8 mouse cellular contexts compared by ENCODE assay signal in genomic region chr10:86705922-86706752, GRCm38 (mm10). TPM values are rescaled to one million over a fixed set of nuclear protein-coding genes. Genes with fewer than 3 reads are reported as not detected.
DNase-seq lines count a peak whose midpoint lies in the region; ATAC-seq lines count a peak whose summit lies in the region.

No protein-coding gene starts in this region.

- 4% methylated on average over 33 of the region's 33 CpGs for WGBS in embryonic facial prominence, embryonic 15.5 days
- whole genome bisulfite sequencing in heart, embryonic 13.5 days = 4% methylated on average over 33 of the region's 33 CpGs

- H3K9me3 ChIP-seq in embryonic facial prominence, embryonic 15.5 days (replicated peaks) = no peaks in the 10 kb centered on the region
- no peaks in the 10 kb centered on the region for H3K9me3 ChIP-seq in heart, embryonic 13.5 days

- peak overlapping the region; percentile 96 for H3K27ac ChIP-seq in embryonic facial prominence, embryonic 15.5 days (replicated peaks)
- H3K27ac ChIP-seq in heart, embryonic 13.5 days (replicated peaks) = peak overlapping the region; percentile 96

- peak; percentile 88 to 98 for DNase-seq in adrenal gland, adult (ENCODE audit: inconsistent age in 2 of 2, low spot score in 1 of 2)
- no peak for DNase-seq in adrenal gland, adult 8-10 months
- peak; percentile 97 for DNase-seq in R1 (ENCODE audit: low read depth, low spot score)
- peak; percentile 82 to 93 for DNase-seq in kidney, postnatal 36 days
- peak; percentile 65 for DNase-seq in right cerebral cortex, postnatal 4 days

- H3K9ac ChIP-seq in embryonic facial prominence, embryonic 15.5 days = peak overlapping the region; percentile 60
- peak overlapping the region; percentile 85 for H3K9ac ChIP-seq in heart, embryonic 13.5 days

- no peaks in the 10 kb centered on the region for H3K27me3 ChIP-seq in embryonic facial prominence, embryonic 15.5 days
- H3K27me3 ChIP-seq in heart, embryonic 13.5 days (replicated peaks) = no peaks in the 10 kb centered on the region

- ATAC-seq in embryonic facial prominence, embryonic 15.5 days (ENCODE audit: insufficient number of reproducible peaks, low FRiP score, low TSS enrichment, low read depth) = peak; percentile 88
- peak; percentile 68 for ATAC-seq in heart, embryonic 13.5 days (ENCODE audit: extremely low read depth, insufficient number of reproducible peaks, low FRiP score, low TSS enrichment)
- ATAC-seq in megakaryocyte progenitor cell, adult 5-6 weeks (replicated peaks; ENCODE audit: poor library complexity) = peak; percentile 57

- H3K4me3 ChIP-seq in embryonic facial prominence, embryonic 15.5 days (replicated peaks) = peak overlapping the region; percentile 94
- H3K4me3 ChIP-seq in heart, embryonic 13.5 days = peak overlapping the region; percentile 88

- peaks cover 33% of the 10 kb centered on the region for H3K4me1 ChIP-seq in embryonic facial prominence, embryonic 15.5 days
- peaks cover 44% of the 10 kb centered on the region for H3K4me1 ChIP-seq in heart, embryonic 13.5 days

- H3K4me2 ChIP-seq in embryonic facial prominence, embryonic 15.5 days (replicated peaks) = peak overlapping the region; percentile 73
- peak overlapping the region; percentile 79 for H3K4me2 ChIP-seq in heart, embryonic 13.5 days

- peaks cover 17% of the 10 kb centered on the region for H3K36me3 ChIP-seq in embryonic facial prominence, embryonic 15.5 days
- peaks cover 28% of the 10 kb centered on the region for H3K36me3 ChIP-seq in heart, embryonic 13.5 days

RNA-seq across cellular contexts. Expression of gene Ttc41, which starts 0.5 kb away (rescaled TPM):
- total RNA-seq in adrenal gland, adult 8-10 months (2022) = 1 to 10 TPM; 3.0 to 6.7 (median 3.9) TPM
- polyA plus RNA-seq in embryonic facial prominence, embryonic 15.5 days (2015; fragmentation: Nextera tagmentation; extraction: Ambion mirVana) = 1.00 and 1.3 TPM in 2 replicates
- 1.8 and 2.1 TPM in 2 replicates for polyA plus RNA-seq in heart, embryonic 13.5 days (2015; fragmentation: Nextera tagmentation; extraction: Ambion mirVana)
- total RNA-seq in megakaryocyte progenitor cell, adult 5-6 weeks (2015) = 1.7 and 2.4 TPM in 2 replicates
- 1.5 and 1.6 TPM in 2 replicates for total RNA-seq in megakaryocyte progenitor cell, adult 5-6 weeks (2017)

RNA-seq across cellular contexts. Expression of gene Hsp90b1, which starts 0.8 kb away (rescaled TPM):
- 100 to 1,000 TPM; 585 to 731 (median 653) TPM for total RNA-seq in adrenal gland, adult 8-10 months (2022)
- 609 and 610 TPM in 2 replicates for polyA plus RNA-seq in embryonic facial prominence, embryonic 15.5 days (2015; fragmentation: Nextera tagmentation; extraction: Ambion mirVana)
- polyA plus RNA-seq in heart, embryonic 13.5 days (2015; fragmentation: Nextera tagmentation; extraction: Ambion mirVana) = 435 and 494 TPM in 2 replicates
- 925 and 968 TPM in 2 replicates for total RNA-seq in megakaryocyte progenitor cell, adult 5-6 weeks (2015)
- 1,272 and 1,450 TPM in 2 replicates for total RNA-seq in megakaryocyte progenitor cell, adult 5-6 weeks (2017)

RNA-seq across cellular contexts. Expression of gene Gm49358, which starts 57.6 kb away (rescaled TPM):
- total RNA-seq in adrenal gland, adult 8-10 months (2022) = 10 to 100 TPM in 3 of 4 experiments, 1 to 10 TPM in 1; 6.1 to 31.4 (median 18.2) TPM
- polyA plus RNA-seq in embryonic facial prominence, embryonic 15.5 days (2015; fragmentation: Nextera tagmentation; extraction: Ambion mirVana) = not detected in 2 replicates
- not detected in 2 replicates for polyA plus RNA-seq in heart, embryonic 13.5 days (2015; fragmentation: Nextera tagmentation; extraction: Ambion mirVana)
- total RNA-seq in megakaryocyte progenitor cell, adult 5-6 weeks (2015) = not detected in 2 replicates
- total RNA-seq in megakaryocyte progenitor cell, adult 5-6 weeks (2017) = 0.21 TPM in 1 of 2 replicates, not detected in the other

Comparison
In these comparisons a context has a peak if more than half of its experiments do, and no peak if none do; other contexts are left out.
1. RNA of gene Gm49358, which starts 57.6 kb away (total RNA-seq): 6.1 to 31.4 TPM in adrenal gland, adult 8-10 months; 0.21 TPM in megakaryocyte progenitor cell, adult 5-6 weeks; every median in the first group is over 4 times any median in the second.
2. Peak in every context shown above with its lines, with median percentiles within 50 percentile points of each other: ATAC-seq.